Mouse (Mus musculus) frontal cortex, postnatal 36 days (tissue): ENCODE measurements around the gene Dock3.

Experiments
- DNase-seq, 2 experiments: peaks; one replicate each; pipeline ENCODE4 v3.0.0; 2022; ENCODE audit warnings: low spot score in 2 of 2

Gene Dock3

DNA sequence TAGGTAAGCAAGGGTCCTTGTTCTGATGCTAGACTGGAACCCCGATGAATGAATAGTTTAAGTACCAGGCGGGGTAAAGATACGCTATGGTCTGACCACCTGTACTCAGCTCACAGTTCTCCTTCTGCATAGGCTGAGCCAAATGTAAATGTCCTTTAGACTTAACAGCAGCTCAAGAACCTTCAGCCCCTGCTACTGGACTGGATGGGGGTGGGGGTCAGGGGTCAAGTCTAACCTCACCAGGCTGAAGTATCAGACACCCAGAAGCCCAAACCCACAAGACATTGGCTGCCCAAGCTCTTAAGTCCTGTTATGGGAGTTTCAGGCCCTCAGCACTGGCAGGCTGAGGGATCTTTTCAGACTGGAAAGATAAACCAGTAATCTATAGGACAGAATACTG is 343.4 kb downstream of the Dock3 start:
- no peak for DNase-seq

DNA sequence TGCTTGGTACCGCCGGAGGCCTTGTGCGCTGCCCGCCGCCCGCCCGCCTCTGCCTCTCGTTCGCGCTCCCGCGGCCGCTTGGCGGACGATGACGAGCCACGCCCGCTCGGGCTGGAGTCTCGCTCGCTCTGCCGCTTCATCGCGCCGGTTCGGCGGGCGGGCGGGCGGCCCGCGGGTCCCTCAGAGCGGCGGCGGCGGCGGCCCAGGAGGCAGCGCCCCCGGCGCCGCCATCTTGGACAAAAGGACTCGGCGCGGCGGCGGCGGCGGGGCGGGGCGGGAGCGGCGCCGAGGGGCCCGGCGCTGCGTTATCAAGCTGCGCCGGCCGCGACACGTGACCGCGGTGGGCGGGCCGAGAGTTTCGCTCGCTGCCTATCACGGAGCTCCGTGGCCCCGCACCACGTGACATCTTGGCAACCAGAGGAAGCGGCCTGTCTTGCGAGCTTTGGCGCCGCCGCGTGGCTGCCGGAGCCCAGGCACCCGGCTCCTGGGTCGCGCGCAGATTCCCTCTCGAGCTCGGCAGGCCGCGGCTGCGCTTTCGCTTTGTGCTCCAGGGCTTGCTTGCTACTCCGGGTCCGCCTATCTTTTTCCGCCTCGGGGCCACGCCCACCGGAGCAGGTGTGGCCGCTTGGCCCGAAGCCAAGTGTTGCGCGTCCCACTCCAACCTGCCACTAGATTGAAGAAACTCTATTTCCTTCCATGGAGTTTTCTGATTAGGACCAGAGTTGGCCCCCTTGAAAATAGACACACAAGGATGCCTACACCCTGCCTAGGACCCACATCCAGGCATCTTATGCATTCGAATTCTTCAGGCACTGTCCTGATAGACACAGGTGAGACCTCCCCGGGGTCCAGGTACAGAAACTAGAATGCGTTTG is 344.6 kb downstream of the Dock3 start, which contains the start of gene Rbm15b:
Rbm15b (minus strand) TSS at position 601 of the 875 bp plus-strand sequence.
- peak; percentile 97 to 98 for DNase-seq

DNA sequence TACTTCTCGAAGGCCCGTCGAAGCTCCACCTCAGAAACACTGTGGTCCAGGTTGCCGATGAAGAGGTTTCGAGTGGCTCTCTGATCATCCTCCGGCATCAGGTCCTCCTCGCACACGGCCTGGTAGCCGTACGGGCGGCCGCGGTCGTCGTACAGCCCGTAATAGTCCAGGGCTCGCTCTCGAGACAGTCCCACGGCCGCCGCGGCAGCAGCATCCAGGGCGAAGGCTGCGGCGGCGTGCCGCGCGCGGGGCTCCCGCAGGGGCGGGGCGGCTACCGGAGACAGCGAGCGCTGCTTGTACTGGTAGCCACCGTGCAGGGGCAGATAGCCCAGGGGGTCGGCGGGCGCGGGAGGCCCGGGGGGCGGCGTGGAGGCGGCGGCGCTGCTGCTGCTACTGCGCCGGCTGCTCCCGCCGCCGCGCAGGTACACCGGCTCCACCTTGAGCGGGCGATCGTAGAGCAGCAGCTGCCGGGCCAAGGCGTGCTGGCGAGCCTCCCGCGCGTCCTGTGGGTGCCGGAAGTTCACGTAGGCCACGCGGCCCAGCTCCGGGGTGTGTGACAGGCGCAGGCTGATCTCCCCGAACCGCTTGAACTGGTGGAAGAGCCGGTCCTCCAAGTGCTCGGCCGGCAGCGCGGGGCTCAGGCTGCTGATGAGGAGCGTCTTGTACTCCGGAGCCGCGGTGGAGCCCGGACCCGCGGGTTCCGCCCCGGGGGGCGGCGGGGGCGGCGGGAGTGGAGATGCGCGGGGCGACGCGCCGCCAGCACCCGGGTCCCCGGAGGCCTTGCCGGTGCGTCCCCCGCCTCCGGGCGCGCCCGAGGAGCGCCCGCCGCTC is 345.6 kb downstream of the Dock3 start:
- peak; percentile 40 to 46 for DNase-seq

DNA sequence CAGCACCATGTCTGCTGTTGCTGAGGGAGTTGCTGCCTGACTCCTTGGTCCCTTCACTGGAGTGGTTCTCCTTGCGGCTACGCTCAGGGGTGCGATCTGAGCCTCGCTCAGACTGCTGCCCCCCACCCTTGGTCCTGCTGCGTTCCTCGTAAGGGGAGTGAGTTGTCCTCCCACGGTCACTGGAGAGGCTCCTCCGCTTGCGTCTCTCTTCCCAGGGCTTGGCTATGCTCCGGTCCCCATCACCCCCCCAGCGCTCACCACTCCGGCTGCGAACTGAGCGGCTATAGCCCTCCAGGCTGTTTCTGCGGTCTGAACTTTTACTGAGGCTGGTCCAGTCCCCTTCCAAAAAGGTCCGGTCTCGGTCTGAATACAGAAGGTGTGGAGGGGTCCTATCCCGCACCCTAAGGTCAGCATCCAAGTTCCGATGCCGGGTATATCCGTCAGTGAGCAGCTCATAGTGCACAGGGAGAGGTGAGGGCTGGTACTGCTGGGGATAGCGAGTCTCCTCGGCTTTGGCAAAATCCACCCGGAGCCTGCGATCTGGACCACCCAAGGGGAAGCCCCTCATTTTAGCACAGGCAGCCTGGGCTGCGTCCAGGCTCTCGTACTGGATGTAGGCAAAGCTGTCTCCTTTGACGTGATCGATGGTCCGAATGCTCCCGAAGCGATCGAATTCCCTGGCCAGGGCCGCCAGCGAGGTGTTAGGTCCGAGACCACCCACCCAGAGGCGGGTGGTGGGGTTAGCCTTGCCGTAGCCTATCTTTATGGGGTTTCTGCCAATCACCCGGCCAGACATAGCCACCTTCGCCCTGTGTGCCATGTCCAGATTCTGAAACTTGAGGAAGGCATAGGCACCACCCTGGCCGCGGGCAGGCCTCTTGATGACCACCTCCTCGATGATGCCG is 346.5 kb downstream of the Dock3 start:
- DNase-seq = peak in 1 of 2 experiments; percentile 42

DNA sequence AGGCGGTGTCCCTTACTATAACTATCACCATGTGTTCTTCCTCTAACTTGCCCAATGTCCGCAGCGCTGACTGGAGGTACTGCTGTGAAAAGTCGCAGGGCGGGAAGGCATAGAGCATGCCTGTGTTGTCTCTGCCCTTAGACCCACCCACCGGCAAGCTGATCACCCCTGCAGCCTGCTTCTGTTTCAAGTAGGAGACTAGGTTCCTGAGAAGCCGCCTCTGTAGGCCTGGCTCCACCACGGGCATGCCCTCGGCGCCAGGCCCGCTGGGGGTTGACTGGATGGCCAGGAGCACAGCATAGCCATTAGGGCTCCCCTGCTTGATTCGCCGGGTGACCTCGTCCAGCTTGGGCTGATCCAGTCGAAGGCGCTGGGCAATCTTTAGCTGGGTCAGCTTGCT is 347.4 kb downstream of the Dock3 start:
- DNase-seq = no peak

DNA sequence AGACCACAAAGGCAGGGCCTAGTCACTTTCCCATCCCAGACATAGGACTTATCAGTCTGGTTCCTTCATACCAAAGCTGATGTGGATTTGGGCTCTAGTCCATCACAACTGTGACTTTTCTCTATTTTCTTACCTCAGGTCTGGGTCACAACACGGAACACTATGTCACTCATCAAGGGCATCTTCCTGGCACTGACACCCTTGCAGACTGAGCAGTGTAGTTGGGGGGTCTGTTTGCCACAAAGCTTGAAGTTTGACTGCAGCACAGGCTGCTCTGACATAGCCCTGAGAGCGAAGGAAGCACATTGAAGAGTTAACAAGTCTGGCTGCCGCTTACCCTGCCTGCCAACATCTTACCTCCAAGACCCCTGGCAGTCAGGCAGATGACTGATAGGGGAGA is 348.6 kb downstream of the Dock3 start:
- DNase-seq = no peak

DNA sequence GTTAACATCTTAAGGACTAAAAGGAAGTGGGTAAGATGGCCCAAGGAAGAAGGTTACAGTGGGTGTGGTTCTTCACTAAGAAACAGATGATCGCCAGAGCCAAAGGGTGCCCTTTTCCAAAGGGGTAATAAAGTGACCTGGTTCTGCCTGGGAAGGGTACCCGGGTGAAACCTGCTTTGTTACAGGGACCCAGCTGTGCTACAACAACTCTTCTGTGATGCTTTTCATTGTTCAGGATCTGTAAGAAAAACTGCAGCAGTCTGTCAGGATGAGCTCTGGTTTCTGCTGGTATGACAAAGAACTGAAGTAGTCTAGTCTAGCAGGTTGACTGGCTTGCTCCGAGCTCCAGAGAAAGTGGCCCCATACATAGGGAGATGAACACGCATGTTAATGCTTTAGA is 349.5 kb downstream of the Dock3 start:
- DNase-seq = no peak

DNA sequence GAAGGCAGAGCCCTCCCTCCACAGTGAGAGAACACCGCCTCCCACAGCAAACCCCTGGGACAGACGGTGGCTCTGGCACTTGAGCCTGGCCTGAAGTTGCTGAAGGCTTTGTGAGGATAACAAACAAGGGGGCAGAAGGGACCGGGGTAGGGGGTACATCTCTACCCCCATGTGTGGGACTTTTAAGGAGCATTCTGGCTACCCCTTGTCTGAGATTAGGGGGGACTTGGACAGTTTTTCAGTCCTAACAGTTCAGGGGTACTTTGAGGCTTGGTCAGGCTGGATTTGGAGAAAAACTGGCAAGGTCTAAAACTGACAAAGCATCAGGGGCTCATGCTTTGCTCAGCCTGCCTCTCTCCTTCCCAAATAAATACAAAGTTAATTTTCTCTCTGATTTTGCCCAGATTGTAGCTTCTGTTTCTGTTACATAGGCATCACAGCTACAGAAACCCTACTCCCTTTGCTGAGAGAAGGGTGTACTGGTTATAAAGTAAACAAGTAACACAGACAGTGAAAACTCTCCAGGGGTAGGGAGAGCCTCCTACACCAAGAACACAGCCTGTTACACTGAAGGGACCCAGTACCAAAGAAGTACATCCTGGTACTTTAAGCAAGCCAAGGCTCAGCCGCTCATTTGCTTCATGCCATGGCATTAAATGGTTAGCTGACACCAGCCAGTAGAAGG is 350.5 kb downstream of the Dock3 start:
- no peak for DNase-seq

DNA sequence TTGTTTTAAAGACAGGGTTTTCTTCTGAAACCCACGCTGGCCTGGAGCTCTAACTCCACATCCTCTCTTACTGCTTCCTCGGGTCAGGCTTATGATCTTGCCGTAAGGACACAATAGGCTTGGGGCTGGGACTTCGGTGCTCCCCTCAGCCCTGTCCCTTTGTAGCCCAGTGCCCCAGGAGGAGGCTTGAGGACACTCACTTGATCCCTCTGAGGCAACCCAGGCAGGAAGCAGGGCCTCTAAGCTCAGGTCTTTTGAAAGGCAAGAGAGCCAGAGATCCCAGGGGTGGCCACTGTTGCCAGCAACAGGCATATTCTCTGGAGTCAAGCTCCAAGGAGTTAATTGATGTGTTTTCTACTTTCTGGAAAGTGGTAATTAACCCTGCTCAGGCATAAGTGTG is 352.2 kb downstream of the Dock3 start:
- no peak for DNase-seq

DNA sequence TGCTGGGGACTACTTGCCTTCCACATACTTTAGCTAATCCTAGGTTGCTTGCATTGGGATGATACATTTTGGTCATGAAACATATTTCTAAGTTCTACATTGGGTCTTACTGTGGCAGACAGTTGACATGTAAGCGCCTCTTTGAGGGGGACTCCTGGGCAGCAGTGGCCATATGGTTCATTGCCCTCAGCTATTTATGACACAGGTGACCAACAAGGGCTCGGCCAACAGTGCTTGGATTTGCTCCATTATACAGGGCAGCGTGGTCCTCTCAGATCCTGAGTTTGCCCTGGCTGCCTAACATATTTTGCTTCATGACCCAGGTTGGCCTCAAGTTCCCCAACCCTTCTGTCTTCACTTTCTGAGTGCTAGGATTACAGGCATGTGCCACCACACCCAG is 355.0 kb downstream of the Dock3 start:
- no peak for DNase-seq

DNA sequence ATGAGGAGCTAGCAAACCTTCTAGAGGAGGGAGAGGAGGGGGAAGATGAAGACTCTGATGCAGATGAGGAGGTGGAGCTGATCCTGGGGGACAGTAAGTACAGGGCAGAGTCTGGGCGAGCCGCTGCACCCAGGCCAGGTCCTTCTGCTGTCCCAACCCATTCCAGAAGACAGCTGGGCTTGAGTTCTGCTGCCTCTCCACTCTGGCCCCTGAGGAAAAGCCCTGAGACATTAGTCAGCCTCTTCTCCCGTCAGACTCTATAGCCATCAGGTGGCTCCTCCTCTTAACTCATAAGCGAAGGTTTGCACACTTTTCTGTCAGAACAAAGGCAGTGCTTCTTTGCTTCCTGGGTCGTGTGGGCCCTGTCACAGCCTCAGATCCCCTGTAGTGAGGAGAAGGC is 357.5 kb downstream of the Dock3 start:
- no peak for DNase-seq

DNA sequence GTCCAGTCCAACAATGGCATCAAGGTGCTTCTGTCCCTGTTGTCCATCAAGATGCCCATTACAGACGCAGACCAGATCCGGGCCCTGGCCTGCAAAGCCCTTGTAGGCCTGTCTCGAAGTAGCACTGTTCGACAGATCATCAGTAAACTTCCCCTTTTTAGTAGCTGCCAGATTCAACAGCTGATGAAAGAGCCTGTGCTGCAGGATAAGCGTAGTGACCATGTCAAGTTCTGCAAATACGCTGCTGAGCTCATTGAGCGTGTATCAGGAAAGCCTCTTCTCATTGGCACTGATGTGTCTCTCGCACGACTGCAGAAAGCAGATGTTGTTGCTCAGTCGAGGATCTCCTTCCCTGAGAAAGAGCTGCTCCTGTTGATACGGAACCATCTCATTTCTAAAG is 373.7 kb downstream of the Dock3 start:
- no peak for DNase-seq

DNA sequence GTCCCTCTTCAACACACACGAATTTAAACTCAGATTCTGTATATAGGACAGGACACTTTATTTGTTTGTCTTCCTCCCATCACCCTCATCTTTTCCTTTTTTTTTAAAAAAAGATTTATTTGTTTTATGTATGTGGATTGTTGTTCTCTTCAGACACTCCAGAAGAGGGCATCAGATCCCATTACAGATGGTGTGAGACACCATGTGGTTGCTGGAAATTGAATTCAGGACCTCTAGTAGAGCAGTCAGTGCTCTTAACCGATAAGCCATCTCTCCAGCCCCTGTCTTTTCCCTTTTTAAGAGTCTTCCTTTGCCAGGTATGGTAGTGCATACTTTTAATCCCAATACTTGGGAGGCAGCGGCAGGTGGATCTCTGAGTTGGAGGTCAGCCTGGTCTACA is 375.0 kb downstream of the Dock3 start:
- no peak for DNase-seq
